Mouse (Mus musculus) megakaryocyte-erythroid progenitor cell, adult 5-6 weeks (primary cell): ENCODE results near the gene Cpb2. TPM values are rescaled to one million over a fixed set of nuclear protein-coding genes. Genes with fewer than 3 reads are reported as not detected.

ENCODE experiments used
- ATAC-seq: replicated peaks from 2 replicates; pipeline ENCODE4 v1.8.0; 2016; ENCODE audit warnings: mild to moderate bottlenecking, inconsistent platforms; ENCODE audit not compliant: severe bottlenecking, poor library complexity, low FRiP score, low TSS enrichment
- total RNA-seq, 2 experiments: library from RNA; stranded (forward) in 1 of 2; stranded (reverse) in 1 of 2; fragments of 200-1000, 215-1000 nt in 1 of 2; fragments of >200 nt in 1 of 2; fragmentation: Nextera tagmentation in 1 of 2; gene quantifications; 2 replicates each; pipeline ENCODE4 v1.2.3; 2014 to 2017

Gene Cpb2
- total RNA-seq, 2 experiments from 2014 or later = not detected

GRCm38 (mm10) chr14:75238054-75238692, 3.9 kb upstream of the Cpb2 start:
- peak; percentile 61 for ATAC-seq

DNA sequence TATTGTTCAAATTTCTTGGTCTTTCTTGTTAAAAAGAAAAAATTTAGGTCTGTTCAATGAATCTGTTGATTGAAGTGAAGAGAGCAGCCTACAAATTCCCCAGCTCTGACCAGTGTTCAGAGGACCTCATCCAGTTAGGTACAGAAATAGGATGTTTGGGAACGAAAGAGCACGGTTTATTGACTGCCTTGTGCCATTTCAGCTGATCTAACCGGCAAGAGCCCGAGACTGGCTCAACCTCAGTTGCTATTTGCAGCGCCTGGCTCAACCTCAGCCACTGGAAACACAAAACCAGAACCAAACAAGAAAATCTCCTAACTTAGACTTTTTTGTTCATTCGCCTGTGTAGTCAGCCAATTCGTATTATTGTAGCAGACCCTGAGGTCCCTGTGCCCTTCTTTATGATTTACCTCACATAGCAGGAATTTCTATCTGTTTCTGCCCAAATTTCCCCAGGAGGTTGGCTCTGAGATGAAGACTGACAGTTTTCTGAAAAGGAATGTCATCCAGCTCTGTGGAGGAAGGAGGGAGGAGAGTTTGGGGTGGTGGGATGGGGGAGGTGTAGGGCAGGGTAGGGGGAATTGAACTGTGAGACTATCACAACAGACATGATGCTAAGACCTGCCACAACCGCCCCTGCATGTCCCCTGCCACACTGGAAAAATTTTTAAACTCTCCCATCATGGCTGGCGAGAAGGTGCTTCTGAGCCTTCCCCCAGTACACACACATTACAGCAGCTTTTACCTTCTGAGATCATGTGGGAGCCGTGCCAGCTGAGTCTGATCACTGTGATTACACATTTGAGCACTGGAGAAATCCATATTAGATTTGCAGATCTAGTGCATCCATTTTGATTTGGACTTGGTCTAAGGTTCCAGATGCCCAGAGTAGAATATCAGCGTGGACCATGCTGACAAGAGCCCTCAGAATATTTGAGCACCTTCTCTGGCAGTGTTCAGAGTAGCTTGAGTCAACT, 4.2 kb downstream of the Cpb2 start:
- no peak for ATAC-seq

DNA sequence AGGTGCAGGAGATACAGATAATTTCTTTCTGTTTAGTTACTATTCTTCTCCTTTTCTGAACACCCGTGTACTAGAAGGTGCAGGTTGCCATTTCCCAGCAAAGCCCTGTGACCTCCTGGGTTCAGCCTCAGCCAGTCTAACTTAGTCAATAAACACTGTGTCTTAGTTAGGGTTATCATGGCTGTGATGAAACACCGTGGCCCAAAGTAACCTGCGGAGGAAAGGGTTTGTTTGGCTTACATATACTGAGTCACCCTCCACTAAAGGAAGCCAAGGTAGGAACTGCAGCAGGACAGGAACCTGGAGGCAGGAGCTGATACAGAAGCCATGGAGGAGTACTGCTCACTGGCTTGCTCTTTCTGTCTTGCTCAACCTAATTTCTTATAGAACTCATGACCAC, 8.3 kb downstream of the Cpb2 start:
- ATAC-seq = no peak

GRCm38 (mm10) chr14:75256521-75256920, 14.4 kb downstream of the Cpb2 start:
- peak; percentile 94 for ATAC-seq

GRCm38 (mm10) chr14:75269531-75269930, 27.4 kb downstream of the Cpb2 start:
- ATAC-seq = no peak

- ATAC-seq = no peak
Observed at GRCm38 (mm10) chr14:75279716-75280115, 37.6 kb downstream of the Cpb2 start.

DNA sequence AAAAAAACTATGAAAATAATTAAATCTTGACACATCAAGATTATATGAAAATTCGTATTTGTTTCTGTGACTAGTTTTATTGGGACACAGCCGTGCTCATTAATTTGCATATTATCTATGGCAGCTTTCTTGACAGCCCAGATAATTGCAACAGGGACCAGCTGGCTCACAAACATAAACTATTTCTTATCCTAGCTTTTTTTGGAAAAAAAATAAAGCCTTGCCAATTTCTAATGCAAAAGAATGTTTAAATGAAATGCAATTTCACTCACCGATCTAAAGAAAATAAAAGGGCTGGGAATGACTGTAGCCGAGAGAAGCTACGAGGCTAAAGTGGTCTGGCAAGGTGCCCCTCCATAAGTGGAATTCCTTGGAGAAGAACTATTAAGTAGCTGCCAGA, 38.3 kb downstream of the Cpb2 start:
- ATAC-seq = no peak

DNA sequence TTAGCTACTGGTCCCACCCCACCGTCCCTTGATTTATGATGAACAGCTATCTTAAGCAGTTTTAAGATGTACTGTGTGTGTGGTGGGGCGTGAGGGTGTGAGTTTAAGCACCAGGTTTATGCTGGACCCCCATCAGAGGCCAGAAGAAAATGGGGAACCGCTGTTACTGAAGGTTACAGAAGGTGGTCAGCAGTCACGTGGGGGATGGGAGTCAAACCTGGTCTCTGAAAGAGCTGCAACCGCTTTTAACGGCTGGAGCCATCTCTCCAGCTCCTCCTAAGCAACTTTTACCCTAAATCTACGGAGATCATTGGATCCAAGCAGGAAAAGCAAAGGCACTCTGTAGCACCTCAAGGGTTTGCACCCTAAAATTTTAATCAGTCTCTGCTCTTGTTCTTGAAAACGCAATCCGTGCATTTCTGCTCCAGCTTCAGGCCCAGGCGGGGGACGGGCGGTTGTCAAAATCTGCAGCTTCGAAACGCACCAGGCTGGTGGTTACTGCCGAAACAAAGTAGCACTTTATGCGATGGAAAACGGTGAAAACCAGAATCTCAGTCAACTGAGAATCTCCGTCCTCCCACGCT, 41.6 kb downstream of the Cpb2 start:
- no peak; the same call in 1 of the 2 replicates for ATAC-seq

- peak; percentile 97 for ATAC-seq
Observed at GRCm38 (mm10) chr14:75284193-75284915, 42.3 kb downstream of the Cpb2 start, which contains the start of gene Zc3h13. TSS of gene Zc3h13 (plus strand) at chr14:75284373.

DNA sequence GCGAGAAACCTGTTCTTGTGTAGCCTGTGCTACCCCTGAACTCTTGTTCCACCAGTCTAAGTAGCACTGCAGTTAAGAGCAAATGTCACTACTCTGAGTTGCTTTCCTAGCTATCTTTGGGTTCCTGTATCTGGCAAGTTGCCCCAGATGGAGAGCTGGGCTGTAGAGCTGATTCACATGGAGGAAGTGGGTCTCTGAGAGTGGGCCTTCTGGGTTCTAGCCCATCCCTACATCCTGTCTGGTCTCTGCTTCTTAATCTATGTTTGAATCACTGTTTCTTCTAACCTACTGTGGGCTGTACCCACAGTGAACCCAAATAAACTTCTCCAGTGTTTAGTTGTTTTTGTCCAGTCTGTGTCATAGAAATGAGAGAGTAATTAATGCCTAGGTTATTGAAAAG, 59.0 kb downstream of the Cpb2 start:
- ATAC-seq = no peak

DNA sequence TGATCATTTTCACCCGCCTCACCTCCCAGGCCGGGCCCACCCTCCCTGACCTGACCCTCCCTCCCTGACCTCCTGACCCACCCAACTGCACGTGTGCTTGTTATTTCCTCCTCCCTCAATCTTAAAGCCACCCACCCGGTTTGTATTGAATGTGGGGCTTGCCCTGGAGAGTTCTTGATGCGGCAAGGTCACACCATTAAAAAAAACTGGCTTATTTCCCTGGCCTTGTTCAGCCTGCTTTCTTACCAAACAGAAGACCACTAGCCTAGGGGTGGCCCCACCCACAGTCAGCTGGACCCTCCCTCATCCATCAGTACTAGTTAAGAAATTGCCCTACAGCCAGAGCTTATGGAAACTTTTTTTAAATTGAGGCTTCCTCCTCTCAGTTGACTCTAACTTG, 61.7 kb downstream of the Cpb2 start:
- no peak for ATAC-seq

DNA sequence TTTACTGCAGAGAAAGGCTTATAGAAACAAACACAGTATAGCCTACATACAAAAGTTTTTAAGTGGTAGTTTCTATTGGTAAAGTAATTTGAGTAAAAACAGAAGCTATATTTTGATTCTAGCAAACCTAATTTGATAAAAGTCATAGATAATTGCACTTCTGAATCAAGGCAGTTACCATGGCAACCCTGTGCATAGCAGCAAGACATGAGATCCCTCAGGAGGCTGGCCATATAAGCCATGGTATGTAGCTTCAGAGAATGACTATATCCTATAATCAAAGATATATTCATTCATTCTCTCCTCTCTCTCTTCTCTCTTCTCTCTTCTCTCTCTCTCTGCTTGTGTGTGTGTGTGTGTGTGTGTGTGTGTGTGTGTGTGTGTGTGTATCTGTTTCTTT, 65.8 kb downstream of the Cpb2 start:
- ATAC-seq = no peak

GRCm38 (mm10) chr14:75309336-75309992, 67.4 kb downstream of the Cpb2 start:
- ATAC-seq = no peak

DNA sequence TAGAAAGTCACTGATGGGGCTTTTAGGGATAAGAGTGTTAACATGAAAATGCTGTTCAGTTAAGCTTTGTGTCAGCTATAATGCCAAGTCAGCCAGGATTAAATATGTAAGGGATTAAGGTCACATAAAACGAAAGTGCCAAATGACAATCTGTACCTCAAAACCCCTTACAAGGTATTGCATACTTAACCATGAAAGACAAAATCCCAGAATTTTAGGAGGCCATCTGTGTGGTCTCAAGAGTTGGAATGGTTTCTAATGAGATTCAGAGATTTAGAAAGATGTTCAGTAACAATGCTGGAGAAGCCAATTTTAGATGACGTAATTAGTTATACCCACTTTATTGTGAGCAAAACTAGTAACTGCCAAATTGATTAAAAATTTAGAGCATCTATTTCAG, 72.4 kb downstream of the Cpb2 start:
- no peak for ATAC-seq

DNA sequence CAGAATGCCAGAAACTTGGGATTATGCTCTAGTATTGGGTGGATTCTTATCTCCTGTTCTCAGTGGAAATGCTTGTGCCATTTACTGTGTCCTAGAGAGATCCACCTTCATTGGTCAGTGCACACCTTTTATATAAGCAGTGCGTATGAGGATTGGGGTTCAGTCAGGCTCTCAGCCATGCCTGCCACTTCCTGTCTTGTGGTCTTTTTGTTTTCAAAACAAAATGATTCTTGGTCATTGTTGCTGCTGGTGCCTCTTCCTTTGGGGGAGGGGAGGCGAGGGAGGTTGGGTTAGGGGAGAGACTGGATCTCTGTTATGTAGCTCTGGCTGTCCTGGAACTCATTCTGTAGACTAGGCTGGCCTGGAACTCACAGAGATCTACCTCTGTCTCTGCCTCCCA, 76.6 kb downstream of the Cpb2 start:
- ATAC-seq = no peak

DNA sequence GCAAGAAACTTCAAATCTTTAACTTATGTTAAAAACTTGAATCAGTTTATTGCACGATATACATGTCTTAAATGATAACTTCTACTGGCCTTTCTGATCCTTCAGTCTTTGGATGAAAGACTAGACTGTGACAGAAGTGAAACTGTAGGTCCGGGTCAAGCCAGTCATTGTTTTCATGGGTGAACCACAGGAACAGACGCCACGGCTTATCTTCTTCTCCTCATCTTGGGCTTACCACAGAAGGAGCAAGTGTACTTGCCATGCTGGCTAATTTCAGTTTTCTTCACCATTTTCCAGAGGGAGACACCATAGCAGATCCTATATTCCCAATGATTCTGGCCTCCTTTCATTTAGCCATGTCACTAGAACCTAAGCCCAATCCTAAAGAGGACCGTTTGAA, 78.2 kb downstream of the Cpb2 start:
- peak; percentile 65 for ATAC-seq

- no peak for ATAC-seq
Observed at GRCm38 (mm10) chr14:75323354-75323753, 81.3 kb downstream of the Cpb2 start.

- 0 out of 2 replicates have a peak, but pooled peaks have one; percentile 50 for ATAC-seq
Observed at GRCm38 (mm10) chr14:75328062-75328461, 86.0 kb downstream of the Cpb2 start.

DNA sequence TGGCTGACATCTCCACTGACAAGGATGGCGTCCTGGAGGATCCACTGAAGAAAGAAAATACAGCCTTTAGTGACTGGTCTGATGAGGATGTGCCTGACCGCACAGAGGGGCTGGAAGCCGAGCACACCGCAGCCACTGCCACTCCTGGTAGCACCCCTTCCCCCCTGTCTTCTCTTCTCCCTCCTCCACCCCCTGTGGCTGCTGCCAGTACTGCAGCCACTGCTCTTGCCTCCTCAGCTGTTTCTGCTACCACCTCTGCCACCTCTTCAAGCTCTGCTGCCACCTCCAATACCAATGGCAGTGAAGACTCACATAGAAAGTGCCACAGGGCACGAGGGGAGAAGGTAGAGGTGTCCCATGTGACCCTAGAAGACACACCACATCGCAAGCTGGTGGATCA, 88.5 kb downstream of the Cpb2 start:
- ATAC-seq = peak; percentile 82
